Mouse (Mus musculus): ENCODE measurements around the gene Lta. TPM values are rescaled to one million over a fixed set of nuclear protein-coding genes. Genes with fewer than 3 reads are reported as not detected.

Gene Lta
- total RNA-seq, 2 experiments from 2014 or later = not detected

- DNase-seq (ENCODE audit: low spot score in 2 of 2) = no peak
Measured at GRCm38 (mm10) chr17:35186681-35187080, 18.5 kb downstream of the Lta start.

DNA sequence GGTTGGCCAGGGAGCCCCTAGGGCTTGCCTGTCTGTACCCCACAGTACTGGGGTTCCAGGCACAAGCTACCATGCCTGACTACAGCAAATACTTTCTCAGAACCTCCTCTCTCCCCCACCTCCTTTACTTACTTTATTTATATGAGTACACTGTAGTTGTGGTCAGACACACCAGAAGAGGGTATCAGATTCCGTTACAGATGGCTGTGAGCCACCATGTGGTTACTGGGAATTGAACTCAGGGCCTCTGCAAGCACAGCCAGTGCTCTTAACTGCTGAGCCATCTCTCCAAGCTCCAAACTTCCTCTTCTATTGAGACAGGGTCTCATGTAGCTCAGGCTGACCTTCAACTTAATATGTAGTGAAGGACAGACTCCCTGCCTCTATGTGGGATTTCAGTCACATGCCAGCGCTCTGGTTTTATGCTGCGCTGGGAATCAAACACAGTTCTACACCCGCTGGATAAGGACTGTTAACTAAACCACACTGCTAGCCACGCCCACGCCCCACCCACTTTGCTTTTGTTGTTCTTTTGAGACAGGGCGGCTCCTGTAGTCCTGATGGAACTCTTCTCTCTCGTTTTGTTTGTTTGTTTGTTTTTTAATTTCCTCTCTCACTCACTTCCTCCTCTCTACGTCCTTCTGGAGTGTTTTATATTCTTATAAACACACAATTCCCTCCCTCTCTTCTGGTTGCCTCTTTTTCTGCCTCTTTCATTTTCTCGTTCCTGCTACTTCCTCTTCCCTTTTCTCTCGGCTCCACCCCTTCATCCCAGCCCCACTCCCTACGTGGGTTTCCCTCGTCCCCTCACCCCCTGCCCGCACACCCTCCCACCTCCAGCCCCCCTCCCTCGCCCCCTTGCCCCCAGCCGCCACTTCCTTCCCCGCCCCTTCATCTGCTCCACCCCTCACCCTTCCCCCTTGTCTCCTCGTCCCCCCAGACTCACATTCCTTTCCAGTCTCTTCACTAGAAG is 19.2 kb downstream of the Lta start:
- DNase-seq (ENCODE audit: low spot score in 2 of 2) = peak; percentile 58 to 72

GRCm38 (mm10) chr17:35180093-35180492 is 25.1 kb downstream of the Lta start:
- no peak for DNase-seq (ENCODE audit: low spot score in 2 of 2)

DNA sequence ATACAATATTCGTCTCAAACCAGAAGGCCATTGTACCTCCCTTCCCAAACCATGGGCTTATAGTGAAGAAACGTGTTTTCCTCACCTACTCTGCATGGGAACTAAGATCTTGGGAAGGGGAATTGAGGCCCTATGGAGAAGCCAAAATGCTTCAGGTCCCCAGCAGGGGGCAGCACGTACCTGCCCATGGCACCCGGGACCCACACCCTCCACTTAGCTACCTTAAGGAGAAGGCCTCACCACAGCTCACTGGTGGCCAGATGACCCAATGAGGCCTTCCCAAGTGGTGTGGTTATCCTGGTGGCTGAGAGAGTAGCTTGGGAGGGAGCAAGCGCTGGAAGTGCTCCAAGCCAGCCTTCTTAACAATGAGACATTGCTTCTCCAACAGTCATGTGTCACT is 26.6 kb downstream of the Lta start:
- DNase-seq (ENCODE audit: low spot score in 2 of 2) = peak; percentile 85

- no peak for DNase-seq (ENCODE audit: low spot score in 2 of 2)
Measured at GRCm38 (mm10) chr17:35175968-35176367, 29.2 kb downstream of the Lta start, which contains the start of gene Aif1. TSS of gene Aif1 (minus strand) at chr17:35176068.

DNA sequence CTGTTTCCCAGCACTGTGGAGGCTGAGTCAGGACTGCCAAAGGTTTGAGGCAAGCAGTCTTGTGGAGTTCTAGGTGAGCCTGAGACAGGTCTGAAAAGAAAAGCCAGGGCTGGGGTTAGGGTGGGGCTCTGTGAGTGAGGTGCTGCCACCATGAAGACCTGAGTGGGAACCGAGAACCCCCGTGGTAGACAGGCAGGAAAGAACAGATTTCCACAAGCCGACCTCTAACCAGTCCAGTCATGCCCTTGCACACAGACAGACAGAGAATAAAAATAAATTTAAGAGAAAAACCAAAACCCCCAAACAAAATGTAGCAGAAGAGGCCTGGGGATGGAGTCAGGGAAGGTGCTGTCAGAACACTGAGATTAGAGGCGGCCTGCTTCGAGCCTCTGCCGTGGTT is 29.8 kb downstream of the Lta start:
- DNase-seq (ENCODE audit: low spot score in 2 of 2) = no peak

- DNase-seq (ENCODE audit: low spot score in 2 of 2) = no peak
Measured at GRCm38 (mm10) chr17:35174201-35174977, 30.8 kb downstream of the Lta start.

DNA sequence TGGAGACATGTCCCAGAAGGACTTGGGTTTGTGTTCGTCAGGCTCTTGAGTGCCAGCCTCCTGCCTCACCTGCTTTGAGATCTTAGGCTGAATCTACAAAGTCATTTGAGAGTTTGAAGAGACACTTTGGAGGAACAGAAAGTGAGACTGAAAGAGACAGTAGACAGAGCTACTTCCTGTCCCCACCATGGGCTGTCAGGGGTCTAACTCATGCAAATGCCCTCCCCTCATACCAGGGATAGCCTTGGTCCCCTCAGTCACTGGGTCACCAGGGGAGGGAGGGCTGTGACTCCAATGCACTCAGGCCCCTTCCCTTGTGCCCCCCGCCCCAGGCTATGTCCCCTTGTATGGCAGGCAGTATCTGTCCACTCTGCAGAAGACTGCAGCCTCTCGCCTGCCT is 31.8 kb downstream of the Lta start:
- no peak for DNase-seq (ENCODE audit: low spot score in 2 of 2)

GRCm38 (mm10) chr17:35172445-35173234 is 32.5 kb downstream of the Lta start:
- no peak for DNase-seq (ENCODE audit: low spot score in 2 of 2)

GRCm38 (mm10) chr17:35168541-35169207 is 36.5 kb downstream of the Lta start:
- DNase-seq (ENCODE audit: low spot score in 2 of 2) = no peak

DNA sequence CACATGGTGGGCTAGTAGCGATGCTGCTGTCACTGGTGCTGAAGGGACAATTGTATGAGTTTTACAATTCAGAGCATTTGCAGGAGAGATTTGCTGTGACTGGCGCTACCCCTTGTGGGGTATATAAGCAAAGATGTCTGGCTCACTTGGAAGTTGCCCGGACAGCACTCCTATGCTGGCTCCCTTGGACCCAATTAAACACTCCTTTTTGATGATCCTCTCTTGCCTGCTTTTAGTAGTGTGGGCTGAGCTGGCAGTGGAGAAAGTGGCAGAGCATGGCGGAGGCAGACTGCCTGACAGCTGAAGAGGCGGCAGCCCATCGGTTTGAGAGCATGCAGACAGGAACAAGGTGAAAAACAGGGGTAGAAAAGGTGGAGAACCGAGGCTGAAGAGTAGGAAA is 37.4 kb downstream of the Lta start:
- DNase-seq (ENCODE audit: low spot score in 2 of 2) = no peak

DNA sequence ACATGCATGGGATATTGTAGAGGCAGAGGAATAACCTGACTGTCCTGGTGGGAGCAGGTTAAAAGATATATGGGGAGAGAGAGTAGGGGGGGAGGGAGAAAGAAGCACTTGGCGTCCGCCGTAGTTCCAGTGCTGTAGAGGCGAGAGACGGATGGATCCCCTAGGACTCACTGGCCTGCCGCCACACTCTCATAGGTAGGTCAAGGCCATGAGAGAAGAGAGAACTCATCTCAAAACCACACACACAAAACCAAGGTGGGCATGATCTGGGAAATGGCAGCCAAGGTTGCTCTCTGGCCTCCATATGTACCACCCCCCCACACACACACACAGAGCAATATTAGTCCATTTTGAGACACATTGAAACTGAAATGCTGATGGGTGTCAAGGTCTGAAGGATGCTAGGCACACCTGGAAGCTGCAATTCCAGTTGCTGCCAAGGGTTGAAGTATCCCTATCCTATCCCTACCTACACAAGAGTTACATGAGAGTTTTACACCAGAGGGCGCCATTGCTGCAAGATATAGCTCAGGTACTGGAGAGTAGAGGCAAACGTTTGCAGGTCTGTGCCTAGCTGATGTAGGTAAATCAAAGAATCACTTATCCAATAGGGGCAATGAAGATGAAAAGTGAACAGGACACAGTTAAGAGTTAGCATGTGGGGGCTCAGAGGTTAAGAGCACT is 38.7 kb downstream of the Lta start:
- DNase-seq (ENCODE audit: low spot score in 2 of 2) = peak in 1 of 2 experiments; percentile 50

- no peak for DNase-seq (ENCODE audit: low spot score in 2 of 2)
Measured at GRCm38 (mm10) chr17:35165451-35166155, 39.5 kb downstream of the Lta start.

- DNase-seq (ENCODE audit: low spot score in 2 of 2) = peak; percentile 94 to 95
Measured at GRCm38 (mm10) chr17:35164568-35165450, 40.3 kb downstream of the Lta start, which contains the start of gene Prrc2a. TSS of gene Prrc2a (minus strand) at chr17:35164897.

GRCm38 (mm10) chr17:35164218-35164567 is 41.0 kb downstream of the Lta start:
- peak in 1 of 2 experiments; percentile 49 for DNase-seq (ENCODE audit: low spot score in 2 of 2)

GRCm38 (mm10) chr17:35163326-35164081 is 41.6 kb downstream of the Lta start:
- no peak for DNase-seq (ENCODE audit: low spot score in 2 of 2)

GRCm38 (mm10) chr17:35162730-35163129 is 42.4 kb downstream of the Lta start:
- DNase-seq (ENCODE audit: low spot score in 2 of 2) = peak in 1 of 2 experiments; percentile 42

Data from adrenal gland, adult 18-20 months (tissue).